Mouse (Mus musculus): ENCODE measurements around the gene Vmn1r233.
A peak's percentile ranks its signal among the peaks of the same experiment; 100 is the strongest.

Gene Vmn1r233

GRCm38 (mm10) chr17:20996364-20996763 is at the start of gene Vmn1r233:
Vmn1r233 (minus strand) TSS chr17:20996464.
- DNase-seq (ENCODE audit: low spot score), result no peak

DNA sequence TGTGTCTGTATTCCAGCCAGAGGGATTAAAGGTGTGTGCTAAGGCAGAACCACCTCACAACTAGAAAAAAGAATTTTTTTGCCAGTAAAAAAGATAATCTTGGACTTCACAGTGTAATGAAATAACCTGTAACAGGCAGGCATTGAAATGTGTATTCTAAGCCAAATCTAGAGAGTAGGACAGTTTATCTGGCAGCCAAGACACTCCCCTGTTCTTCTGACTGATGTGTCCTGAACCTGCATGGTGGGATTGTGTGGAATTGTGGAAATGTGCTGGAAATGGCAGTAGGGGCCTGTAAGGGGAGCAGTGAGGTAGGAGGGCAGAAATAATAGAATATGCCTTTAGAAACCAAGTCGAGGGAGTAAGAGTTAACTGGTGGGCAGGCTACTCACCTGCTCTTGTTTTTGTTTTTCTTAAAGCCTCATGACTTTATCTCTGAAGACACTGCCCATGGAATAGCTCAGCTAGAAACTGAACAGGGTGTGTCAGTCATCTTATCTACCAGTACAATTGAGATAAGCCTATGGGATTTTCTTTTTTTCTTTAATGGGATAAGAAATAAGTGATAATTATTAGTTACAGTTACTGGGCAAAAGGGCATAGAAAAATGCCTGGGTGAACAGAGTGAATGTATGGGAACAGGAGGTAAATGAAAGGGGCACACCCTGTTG is 22.3 kb upstream of the Vmn1r233 start:
- DNase-seq (ENCODE audit: low spot score), result no peak

DNA sequence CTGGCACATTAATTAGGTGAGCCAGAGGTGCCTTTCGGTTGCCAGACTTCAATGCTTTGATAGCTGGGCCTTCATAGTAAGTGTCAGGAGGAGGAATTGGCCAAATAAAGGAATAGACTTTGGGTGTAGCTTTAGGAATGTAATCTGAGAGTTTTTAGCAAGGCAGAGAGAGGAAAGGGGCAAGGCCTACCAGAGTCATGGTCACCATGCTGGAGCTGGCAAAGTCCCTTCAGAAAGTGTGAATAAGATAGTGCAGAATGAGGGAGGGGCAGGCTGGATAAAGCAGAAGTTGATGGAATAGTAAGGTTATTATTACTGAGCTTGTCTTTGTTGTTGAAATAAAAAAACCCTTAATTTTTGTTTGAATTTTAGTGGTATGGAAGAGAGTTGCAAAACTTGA is 13.5 kb upstream of the Vmn1r233 start:
- no peak for DNase-seq (ENCODE audit: low spot score)

- peak; percentile 79 for DNase-seq (ENCODE audit: low spot score)
Observed at GRCm38 (mm10) chr17:21008382-21009331, 12.4 kb upstream of the Vmn1r233 start, which contains the start of gene Zfp160. Zfp160 (plus strand) TSS chr17:21008903.

- DNase-seq (ENCODE audit: low spot score), result no peak
Observed at GRCm38 (mm10) chr17:20993716-20994115, 2.5 kb downstream of the Vmn1r233 start.

GRCm38 (mm10) chr17:20966681-20967080 is 29.6 kb downstream of the Vmn1r233 start:
- no peak for DNase-seq (ENCODE audit: low spot score)

DNA sequence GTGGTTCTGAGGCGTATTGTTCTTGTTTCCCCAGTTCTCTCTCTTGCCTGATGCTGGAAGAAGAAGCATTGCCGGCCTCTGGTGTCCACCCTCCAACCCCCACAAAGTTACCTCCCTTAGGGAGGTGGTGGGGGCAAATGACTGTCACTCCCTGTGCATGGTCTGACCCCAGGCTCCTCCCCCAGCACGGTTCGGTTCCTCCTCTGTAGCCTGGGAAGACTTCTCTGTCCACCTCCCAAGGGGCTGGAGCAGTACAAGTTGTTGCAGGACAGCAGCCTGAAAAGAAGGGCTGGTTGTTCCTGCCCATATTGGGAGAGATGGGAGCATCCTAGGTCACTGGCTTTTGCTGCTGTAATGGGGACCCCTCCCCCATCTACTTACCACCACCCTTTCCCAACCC is 30.8 kb downstream of the Vmn1r233 start:
- no peak for DNase-seq (ENCODE audit: low spot score)

DNA sequence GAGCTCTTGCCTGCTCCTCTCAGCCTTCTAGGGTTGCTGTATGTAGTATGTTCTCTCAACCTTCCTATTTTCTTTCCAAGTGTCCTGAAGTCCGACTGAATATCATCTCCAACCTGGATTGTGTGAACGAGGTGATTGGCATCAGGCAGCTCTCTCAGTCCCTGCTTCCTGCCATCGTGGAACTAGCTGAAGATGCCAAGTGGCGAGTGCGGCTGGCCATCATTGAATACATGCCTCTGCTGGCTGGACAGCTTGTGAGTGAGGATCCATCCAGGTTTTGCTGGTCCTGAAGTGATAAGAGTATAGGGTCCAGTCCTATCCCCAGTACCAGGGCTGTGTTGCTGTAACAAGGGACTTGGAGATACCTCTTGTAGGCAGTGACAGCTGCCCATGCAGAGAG is 35.9 kb downstream of the Vmn1r233 start:
- no peak for DNase-seq (ENCODE audit: low spot score)

GRCm38 (mm10) chr17:20946636-20947035 is 49.6 kb downstream of the Vmn1r233 start:
- DNase-seq (ENCODE audit: low spot score), result no peak

DNA sequence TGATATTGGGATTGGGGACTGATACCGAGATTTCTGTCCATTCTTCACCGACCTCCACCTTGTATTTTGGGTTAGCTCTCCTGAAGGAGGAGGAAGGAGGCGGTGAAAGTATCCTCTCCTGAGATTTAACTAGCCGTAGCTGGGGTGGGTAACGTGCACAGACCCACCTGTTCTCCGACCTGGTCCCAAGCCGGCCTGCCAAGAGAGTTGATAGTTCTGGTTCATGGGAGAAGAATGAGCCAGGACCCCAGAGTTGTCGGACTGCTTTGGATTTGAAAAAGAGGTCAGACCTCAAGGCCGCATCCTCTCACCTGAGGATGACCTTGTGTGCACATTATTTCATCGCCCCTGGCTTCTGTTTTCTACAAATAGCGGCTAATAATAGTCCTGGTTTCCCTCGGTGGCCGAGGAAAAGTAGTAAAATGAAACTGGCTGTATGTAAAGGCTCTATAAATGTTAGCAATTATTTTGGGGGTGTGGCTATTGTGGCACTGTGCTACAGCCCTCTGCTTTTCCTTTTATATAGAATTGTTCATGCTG is 50.2 kb downstream of the Vmn1r233 start:
- DNase-seq (ENCODE audit: low spot score), result no peak

DNA sequence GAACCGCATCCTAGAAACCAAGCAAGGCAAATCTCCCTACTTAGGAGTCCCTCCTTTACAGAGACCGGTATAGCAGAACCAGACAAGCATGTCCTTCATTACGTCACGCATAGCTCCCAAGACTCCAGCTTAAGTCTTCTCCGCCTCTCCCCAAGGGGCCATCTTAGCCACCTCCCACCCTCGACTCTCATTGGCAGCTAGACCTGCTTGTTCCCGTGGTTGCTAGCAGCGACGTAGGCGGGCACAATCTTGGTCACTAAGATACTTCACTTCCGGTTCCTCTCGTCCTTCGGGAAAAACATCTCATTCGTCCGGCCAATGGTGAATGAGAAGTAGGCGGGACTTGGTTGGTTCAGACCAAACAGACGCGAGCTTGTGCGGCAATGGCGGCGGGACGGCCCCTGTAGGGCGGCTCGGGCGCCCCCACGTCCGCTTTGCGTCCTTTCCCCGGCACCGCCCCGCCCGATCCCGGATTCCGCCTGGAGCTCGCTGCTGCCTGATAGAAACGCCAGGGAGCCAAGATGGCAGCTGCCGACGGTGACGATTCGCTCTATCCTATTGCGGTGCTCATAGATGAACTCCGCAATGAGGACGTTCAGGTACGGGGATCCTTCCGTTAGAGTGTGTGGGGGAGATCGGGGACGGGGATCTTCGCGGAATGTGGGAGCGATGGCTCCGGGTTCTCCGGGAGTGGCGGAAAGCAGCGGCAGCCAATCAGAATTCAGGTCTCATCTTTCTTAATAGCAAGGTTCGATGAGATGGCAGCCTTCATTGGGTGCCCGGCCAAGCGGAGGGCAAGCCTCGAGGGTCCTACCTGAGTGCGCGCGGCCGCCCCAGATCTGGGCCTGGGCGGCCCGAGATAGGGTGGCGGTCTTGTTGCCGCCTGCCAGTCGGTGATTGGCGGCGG is 51.0 kb downstream of the Vmn1r233 start, which contains the start of gene Ppp2r1a:
Gene Ppp2r1a (plus strand): TSS at position 327 of the 907 bp plus-strand sequence.
- peak; percentile 99 for DNase-seq (ENCODE audit: low spot score)

DNA sequence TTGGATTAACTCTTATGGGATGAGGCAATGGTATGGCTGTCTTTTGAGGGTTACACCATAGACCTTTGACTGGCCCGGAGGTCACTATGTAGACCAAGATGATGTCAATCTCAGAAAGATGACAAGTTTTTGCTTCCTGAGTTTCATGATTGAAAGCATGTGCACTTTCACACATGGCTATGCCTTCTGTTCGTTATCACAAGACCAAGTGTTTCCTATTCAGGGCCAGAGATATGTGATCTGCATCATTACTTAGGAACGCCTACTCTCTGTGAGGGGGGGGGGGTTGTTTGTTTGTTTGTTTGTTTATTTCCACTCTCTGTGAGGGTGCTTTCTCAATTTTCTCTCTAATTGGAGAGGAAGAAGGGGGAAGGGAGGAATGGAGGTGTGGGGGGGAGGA is 52.0 kb downstream of the Vmn1r233 start:
- no peak for DNase-seq (ENCODE audit: low spot score)

Data from ovary, adult 18-20 months (tissue).